Mouse (Mus musculus) midbrain, embryonic 10.5 days (tissue): ENCODE data around the gene Izumo4. TPM values are rescaled to one million over a fixed set of nuclear protein-coding genes. Genes with fewer than 3 reads are reported as not detected.

Experiments used
- DNase-seq: peaks from one replicate; pipeline ENCODE4 v3.0.0-alpha.2; 2017; ENCODE audit warnings: low spot score
- H3K27ac ChIP-seq: fragments of 300-500 bp; sonication (generic); replicated peaks from 2 replicates; pipeline ENCODE4 v1.5.1; 2016; ENCODE audit warnings: mild to moderate bottlenecking
- H3K27me3 ChIP-seq: fragments of 300-500 bp; sonication (generic); 2 replicates; pipeline ENCODE4 v1.6.1; 2016; ENCODE audit warnings: low read depth, mild to moderate bottlenecking; ENCODE audit not compliant: poor library complexity, severe bottlenecking
- H3K36me3 ChIP-seq: fragments of 300-500 bp; sonication (generic); 2 replicates; pipeline ENCODE4 v1.6.1; 2016; ENCODE audit warnings: mild to moderate bottlenecking, moderate library complexity
- H3K4me1 ChIP-seq: fragments of 300-500 bp; sonication (generic); 2 replicates; pipeline ENCODE4 v1.6.1; 2016
- H3K4me3 ChIP-seq: fragments of 300-500 bp; sonication (generic); 2 replicates; pipeline ENCODE4 v1.5.1; 2016; ENCODE audit warnings: mild to moderate bottlenecking, moderate library complexity
- H3K9me3 ChIP-seq: fragments of 300-500 bp; sonication (generic); replicated peaks from 2 replicates; pipeline ENCODE4 v1.6.1; 2016; ENCODE audit warnings: mild to moderate bottlenecking
- WGBS: fragments of 180-500 bp; shearing (Covaris S2); methylation state at CpG from one replicate; pipeline ENCODE4 v1.1.7; 2016; 5-methylcytosine and 5-hydroxymethylcytosine counted together
- polyA plus RNA-seq: library from polyadenylated mRNA; unstranded; fragments of >200 nt; fragmentation: Nextera tagmentation; extraction: Ambion mirVana; gene quantifications from 2 replicates; pipeline ENCODE4 v1.2.1, GENCODE M21; 2016

Izumo4 gene
- polyA plus RNA-seq, 1 experiment from 2014 or later = 8.9 TPM

- H3K27ac ChIP-seq = no peak overlapping the region
- H3K9me3 ChIP-seq = no peaks in the 10 kb centered on the region
- peaks cover 21% of the 10 kb centered on the region for H3K36me3 ChIP-seq
- DNase-seq = no peak
- 94% methylated on average over 8 of the region's 8 CpGs for whole genome bisulfite sequencing
- no peak overlapping the region for H3K4me3 ChIP-seq
- peaks cover 30% of the 10 kb centered on the region for H3K4me1 ChIP-seq
- H3K27me3 ChIP-seq = no peaks in the 10 kb centered on the region
Observed at GRCm38 (mm10) chr10:80697393-80697787, 4.6 kb upstream of the Izumo4 start.

GRCm38 (mm10) chr10:80697812-80698211, 4.2 kb upstream of the Izumo4 start:
- 89% methylated on average over 9 of the region's 9 CpGs for WGBS

GRCm38 (mm10) chr10:80698605-80699004, 3.4 kb upstream of the Izumo4 start:
- H3K4me3 ChIP-seq = no peak overlapping the region
- no peaks in the 10 kb centered on the region for H3K9me3 ChIP-seq
- peaks cover 17% of the 10 kb centered on the region for H3K36me3 ChIP-seq
- H3K4me1 ChIP-seq = peaks cover 43% of the 10 kb centered on the region
- H3K27me3 ChIP-seq = no peaks in the 10 kb centered on the region
- 90% methylated on average over 9 of the region's 9 CpGs for WGBS
- no peak overlapping the region for H3K27ac ChIP-seq
- DNase-seq = no peak

More at GRCm38 (mm10) chr10:80697812-80698211, 4.2 kb upstream of the Izumo4 start:
- Histone ChIP-seq H3K9me3 (no peaks in the 10 kb centered on the region), H3K4me3 (no peak overlapping the region), H3K27me3 (no peaks in the 10 kb centered on the region), H3K4me1 (peaks cover 35% of the 10 kb centered on the region), H3K36me3 (peaks cover 21% of the 10 kb centered on the region), H3K27ac (no peak overlapping the region)
- DNase-seq = no peak

GRCm38 (mm10) chr10:80700038-80700504, 1.9 kb upstream of the Izumo4 start:
- Histone ChIP-seq H3K4me3 (peak overlapping the region; percentile 70; the same call in 1 of the 2 replicates), H3K27ac (no peak overlapping the region), H3K9me3 (no peaks in the 10 kb centered on the region), H3K27me3 (no peaks in the 10 kb centered on the region), H3K4me1 (peaks cover 46% of the 10 kb centered on the region), H3K36me3 (peaks cover 4% of the 10 kb centered on the region; the same call in 1 of the 2 replicates)
- 85% methylated on average over 7 of the region's 7 CpGs for WGBS
- DNase-seq = no peak

GRCm38 (mm10) chr10:80700732-80701131, 1.3 kb upstream of the Izumo4 start:
- H3K4me3 ChIP-seq = peak overlapping the region; percentile 70
- peaks cover 9% of the 10 kb centered on the region for H3K36me3 ChIP-seq
- no peak overlapping the region for H3K27ac ChIP-seq
- H3K9me3 ChIP-seq = no peaks in the 10 kb centered on the region
- no peak for DNase-seq
- peaks cover 46% of the 10 kb centered on the region for H3K4me1 ChIP-seq
- WGBS = 50% methylated on average over 4 of the region's 4 CpGs
- no peaks in the 10 kb centered on the region for H3K27me3 ChIP-seq

GRCm38 (mm10) chr10:80702536-80703390, 779 bp downstream of the Izumo4 start:
- peak; percentile 93 for DNase-seq
- H3K9me3 ChIP-seq = no peaks in the 10 kb centered on the region
- H3K4me1 ChIP-seq = peaks cover 42% of the 10 kb centered on the region
- H3K4me3 ChIP-seq = peak overlapping the region; percentile 70
- 3% methylated on average over 47 of the region's 47 CpGs for WGBS
- H3K36me3 ChIP-seq = peaks cover 29% of the 10 kb centered on the region
- no peaks in the 10 kb centered on the region for H3K27me3 ChIP-seq
- H3K27ac ChIP-seq = peak overlapping the region; percentile 86

GRCm38 (mm10) chr10:80703643-80704042, 1.7 kb downstream of the Izumo4 start:
- H3K4me1 ChIP-seq = peaks cover 42% of the 10 kb centered on the region
- peak overlapping the region; percentile 70; the same call in 1 of the 2 replicates for H3K4me3 ChIP-seq
- DNase-seq = no peak
- H3K27ac ChIP-seq = peak overlapping the region; percentile 86
- no peaks in the 10 kb centered on the region for H3K9me3 ChIP-seq
- peaks cover 34% of the 10 kb centered on the region for H3K36me3 ChIP-seq
- WGBS = 96% methylated on average over 5 of the region's 5 CpGs
- H3K27me3 ChIP-seq = no peaks in the 10 kb centered on the region

GRCm38 (mm10) chr10:80704418-80704817, 2.4 kb downstream of the Izumo4 start:
- H3K9me3 ChIP-seq = no peaks in the 10 kb centered on the region
- H3K27me3 ChIP-seq = no peaks in the 10 kb centered on the region
- 92% methylated on average over 5 of the region's 5 CpGs for WGBS
- no peak overlapping the region for H3K4me3 ChIP-seq
- peaks cover 40% of the 10 kb centered on the region for H3K4me1 ChIP-seq
- H3K36me3 ChIP-seq = peaks cover 42% of the 10 kb centered on the region
- no peak overlapping the region for H3K27ac ChIP-seq
- no peak for DNase-seq

- no peak overlapping the region for H3K4me3 ChIP-seq
- no peaks in the 10 kb centered on the region for H3K9me3 ChIP-seq
- no peak overlapping the region for H3K27ac ChIP-seq
- no peak for DNase-seq
- peaks cover 36% of the 10 kb centered on the region for H3K4me1 ChIP-seq
- WGBS = 66% methylated on average over 3 of the region's 3 CpGs
- peaks cover 48% of the 10 kb centered on the region for H3K36me3 ChIP-seq
- no peaks in the 10 kb centered on the region for H3K27me3 ChIP-seq
Observed at GRCm38 (mm10) chr10:80705033-80705432, 3.0 kb downstream of the Izumo4 start.

- 82% methylated on average over 3 of the region's 3 CpGs for WGBS
- H3K27ac ChIP-seq = no peak overlapping the region
- no peak for DNase-seq
- H3K36me3 ChIP-seq = peaks cover 52% of the 10 kb centered on the region
- peaks cover 32% of the 10 kb centered on the region for H3K4me1 ChIP-seq
- no peak overlapping the region for H3K4me3 ChIP-seq
- H3K9me3 ChIP-seq = no peaks in the 10 kb centered on the region
- H3K27me3 ChIP-seq = no peaks in the 10 kb centered on the region
Observed at GRCm38 (mm10) chr10:80705479-80705878, 3.5 kb downstream of the Izumo4 start.

GRCm38 (mm10) chr10:80710834-80711233, 8.8 kb downstream of the Izumo4 start:
- Histone ChIP-seq H3K4me1 (no peaks in the 10 kb centered on the region), H3K27ac (no peak overlapping the region), H3K9me3 (no peaks in the 10 kb centered on the region), H3K36me3 (peaks cover 100% of the 10 kb centered on the region), H3K4me3 (no peak overlapping the region), H3K27me3 (no peaks in the 10 kb centered on the region)
- no peak for DNase-seq
- 94% methylated on average over 3 of the region's 3 CpGs for WGBS

GRCm38 (mm10) chr10:80717281-80717680, 15.3 kb downstream of the Izumo4 start:
- no peak for DNase-seq
- no peaks in the 10 kb centered on the region for H3K4me1 ChIP-seq
- H3K4me3 ChIP-seq = no peak overlapping the region
- no peaks in the 10 kb centered on the region for H3K27me3 ChIP-seq
- H3K36me3 ChIP-seq = peaks cover 100% of the 10 kb centered on the region
- no peak overlapping the region for H3K27ac ChIP-seq
- 87% methylated on average over 1 of the region's 1 CpGs for WGBS
- no peaks in the 10 kb centered on the region for H3K9me3 ChIP-seq
